Mouse (Mus musculus) bone marrow macrophage, adult 2 months (primary cell): ENCODE measurements at regions not wholly inside any gene's neighbourhood (a gene's known extent, or its start where the extent isn't known, plus 50 kb on each side); places are given as distances from the start of the nearest gene placed in this dataset.

Source experiments
- CTCF ChIP-seq: IDR thresholded peaks from 2 replicates; pipeline ENCODE4 v1.5.1; 2012; ENCODE audit warnings: low read depth, mild to moderate bottlenecking, low read length, moderate library complexity
- POLR2A ChIP-seq: IDR thresholded peaks from 2 replicates; pipeline ENCODE4 v1.6.1; 2012; ENCODE audit warnings: mild to moderate bottlenecking, low read depth, low read length, borderline replicate concordance

GRCm38 (mm10) chr5:64621386-64621785 lies 181.8 kb upstream of the Klf3 start:
- TF ChIP-seq CTCF = no peak
- TF ChIP-seq POLR2A = no peak
